Mouse (Mus musculus) c-Kit-positive CD71-positive TER-119-positive erythroid progenitor cells, embryonic 14.5 days (primary cell): ENCODE data around the gene Ptprn2.
A peak's percentile ranks its signal among the peaks of the same experiment; 100 is the strongest.

ENCODE experiments used
- DNase-seq: peaks from one replicate; pipeline ENCODE4 v3.0.0-alpha.2; 2013; ENCODE audit warnings: low spot score

The Ptprn2 gene

DNA sequence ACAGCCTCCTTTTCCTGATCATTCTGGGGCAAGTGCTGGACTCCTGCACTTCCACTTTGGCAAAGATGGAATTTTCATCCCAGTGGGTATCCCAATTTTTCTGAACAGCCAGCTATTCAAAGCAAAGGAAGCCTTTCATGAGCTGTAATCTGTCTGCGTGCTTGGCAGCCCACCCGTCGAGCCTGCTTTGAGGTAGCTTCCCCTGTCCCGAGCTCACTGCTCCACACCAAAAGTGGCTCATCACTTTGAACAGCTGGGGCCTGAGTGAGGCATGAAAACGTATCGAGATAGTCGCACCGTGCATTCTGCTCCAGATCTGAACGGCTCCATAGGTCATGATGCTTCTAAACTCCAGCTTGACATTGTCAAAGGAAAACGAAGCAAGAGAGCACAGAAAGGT lies 503.6 kb downstream of the Ptprn2 start:
- no peak for DNase-seq

DNA sequence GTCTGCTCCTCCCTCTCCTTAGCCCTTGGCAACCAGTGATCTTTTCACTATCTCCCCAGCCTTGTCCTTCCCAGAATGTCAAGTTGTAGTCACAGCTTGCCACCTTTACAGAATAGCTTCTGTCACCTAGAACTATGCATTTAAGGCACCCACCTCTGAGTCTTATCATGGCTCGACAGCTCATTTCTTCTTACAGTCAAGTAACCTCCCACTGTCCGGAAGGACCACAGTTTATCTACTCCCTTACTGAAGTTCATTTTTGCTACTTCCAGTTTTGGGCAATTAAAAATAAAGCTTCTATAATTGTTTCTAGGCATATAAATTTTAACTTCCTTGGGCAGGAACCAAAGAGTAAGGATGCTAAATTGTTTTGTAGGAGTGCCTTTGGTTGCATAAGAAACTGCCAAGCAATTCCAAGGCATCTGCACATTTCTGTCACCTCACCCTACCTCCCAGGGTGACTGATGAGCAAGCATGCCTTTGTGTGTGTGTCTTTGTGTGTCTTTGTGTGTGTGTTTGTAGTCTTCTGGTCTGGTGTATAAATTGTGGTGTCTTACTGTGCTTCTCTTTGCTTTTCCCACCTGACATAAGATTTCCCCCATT lies 516.1 kb downstream of the Ptprn2 start:
- no peak for DNase-seq

DNA sequence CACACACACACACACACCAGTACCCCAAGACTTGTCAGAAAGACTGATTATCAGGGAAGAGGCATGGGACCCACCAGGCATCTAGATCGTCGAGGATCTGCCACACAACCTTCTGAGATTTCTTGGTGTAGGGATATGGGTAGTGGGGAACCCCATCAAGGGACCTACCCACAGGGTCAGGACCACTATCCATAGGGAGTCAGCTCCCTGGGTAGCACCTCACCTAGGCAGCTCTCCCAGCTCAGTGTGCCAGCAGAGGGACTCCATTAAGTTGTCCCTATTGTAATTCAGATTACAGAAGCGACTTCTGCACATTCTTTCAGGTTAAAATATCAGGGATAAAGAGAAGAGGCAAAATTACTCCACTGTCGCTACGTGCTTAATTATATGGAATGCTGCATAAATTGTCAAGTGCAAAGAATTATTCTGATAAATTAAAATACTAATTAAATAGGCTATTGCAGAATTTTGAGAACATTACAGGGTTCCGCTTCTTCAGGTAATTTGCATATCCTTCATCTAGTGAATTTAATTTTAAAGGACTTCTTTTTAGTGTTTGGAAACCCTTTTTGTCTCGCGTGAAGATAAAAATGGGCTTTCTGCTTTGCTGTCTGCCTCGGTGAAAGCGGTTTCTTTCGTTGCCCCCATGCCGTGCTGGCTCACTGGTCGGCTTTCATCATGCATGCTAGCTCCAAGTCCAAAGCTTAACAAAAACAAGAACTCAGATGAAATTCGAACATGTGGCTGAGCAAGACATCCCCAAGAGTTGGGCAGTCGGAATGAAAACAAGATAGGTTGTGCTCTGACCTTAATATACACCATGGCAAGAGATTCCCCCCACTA lies 531.5 kb downstream of the Ptprn2 start:
- no peak for DNase-seq

DNA sequence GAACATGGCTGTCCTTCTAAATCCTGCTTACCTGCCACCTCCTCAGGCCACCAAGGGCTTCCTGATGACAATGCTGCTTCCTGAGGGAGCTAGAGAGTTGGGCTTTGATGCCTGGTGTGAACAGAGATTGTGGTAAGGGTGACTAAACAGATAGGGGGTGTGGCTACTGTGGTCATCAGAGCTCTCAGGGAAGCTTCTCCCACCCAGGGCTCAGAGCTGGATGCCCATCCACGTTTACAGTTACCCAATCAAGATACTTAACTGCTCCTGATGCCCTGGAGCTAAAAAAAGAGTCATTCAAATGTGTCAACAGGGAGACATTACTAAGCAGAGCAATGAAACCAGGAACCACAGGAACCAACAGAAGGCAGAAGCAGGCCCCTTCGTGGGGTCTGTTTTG lies 532.4 kb downstream of the Ptprn2 start:
- DNase-seq = no peak

DNA sequence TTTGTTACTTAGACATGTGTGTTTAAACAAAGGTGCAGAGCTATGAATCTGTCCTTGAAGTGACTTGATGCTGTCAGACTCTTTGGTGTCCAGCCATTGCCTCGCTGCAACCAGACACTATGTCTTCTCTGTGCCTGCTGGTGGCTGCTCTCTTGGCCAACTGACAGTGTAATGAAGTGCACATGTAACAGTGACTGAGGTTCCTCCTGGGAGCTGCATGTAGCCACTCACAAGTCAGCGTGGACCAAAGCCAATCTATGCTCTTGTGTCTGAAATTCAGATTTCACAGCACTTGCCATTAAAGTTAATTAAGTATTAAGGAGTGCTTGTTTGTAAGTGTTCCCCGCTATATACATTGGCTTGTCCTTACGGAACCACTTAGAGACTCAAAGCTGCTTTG lies 537.7 kb downstream of the Ptprn2 start:
- no peak for DNase-seq

DNA sequence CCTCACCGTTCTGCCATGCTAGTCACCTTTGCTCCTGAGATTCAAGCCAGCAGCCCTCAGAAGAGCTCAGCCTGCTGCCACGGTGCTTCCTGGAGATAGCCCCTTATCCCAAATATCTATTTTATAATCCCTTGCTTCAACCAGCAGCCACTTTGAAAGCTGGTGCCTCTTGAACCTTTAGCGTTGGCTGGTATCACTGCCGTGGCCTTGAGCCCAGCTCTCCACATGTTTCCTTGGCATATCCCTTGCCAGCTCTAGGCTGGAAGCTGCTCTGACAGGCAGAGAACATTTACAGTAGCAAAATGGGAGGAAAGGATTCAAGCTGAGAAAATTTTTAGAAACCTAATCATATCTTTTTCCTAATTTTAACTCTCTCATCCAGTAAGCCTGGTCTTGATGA lies 539.4 kb downstream of the Ptprn2 start:
- DNase-seq = no peak

DNA sequence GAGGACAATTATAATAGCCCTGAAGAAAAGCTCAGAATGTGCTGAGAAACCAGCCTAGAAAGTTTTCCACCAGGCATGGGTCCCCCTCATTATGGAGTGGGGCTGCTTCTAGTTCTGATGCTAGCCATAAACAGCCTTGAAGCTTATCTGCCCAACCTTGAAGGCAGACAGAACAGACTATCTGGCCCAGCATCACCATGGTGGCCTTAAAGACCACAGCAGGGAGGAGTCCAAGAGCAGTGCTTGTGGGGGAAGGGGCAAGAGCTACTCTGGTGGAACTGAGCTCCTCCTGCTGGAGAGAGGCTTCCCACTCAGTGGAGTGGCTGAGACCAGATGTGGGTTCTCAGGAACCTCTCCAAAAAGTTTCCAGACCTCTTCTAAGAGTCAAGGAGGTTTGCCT lies 540.2 kb downstream of the Ptprn2 start:
- DNase-seq = no peak

DNA sequence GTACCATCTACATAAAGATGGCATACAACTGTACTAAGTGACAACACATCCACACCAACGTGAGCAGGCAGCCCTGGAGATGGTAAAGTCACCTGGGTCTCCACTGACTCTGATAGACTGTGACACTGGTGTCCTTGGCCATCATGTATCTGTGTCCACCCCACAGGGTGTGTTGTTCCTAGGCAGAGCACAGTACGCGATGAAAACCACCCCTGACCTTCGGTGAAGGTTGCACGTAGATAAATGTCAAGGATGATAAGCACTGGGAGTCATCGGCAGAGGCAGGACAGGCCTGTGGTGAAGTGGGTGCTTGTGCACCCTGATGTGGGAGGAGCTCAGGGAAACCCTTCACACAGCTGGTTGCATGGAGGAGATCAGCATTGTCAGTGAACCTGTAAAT lies 541.8 kb downstream of the Ptprn2 start:
- DNase-seq = no peak

DNA sequence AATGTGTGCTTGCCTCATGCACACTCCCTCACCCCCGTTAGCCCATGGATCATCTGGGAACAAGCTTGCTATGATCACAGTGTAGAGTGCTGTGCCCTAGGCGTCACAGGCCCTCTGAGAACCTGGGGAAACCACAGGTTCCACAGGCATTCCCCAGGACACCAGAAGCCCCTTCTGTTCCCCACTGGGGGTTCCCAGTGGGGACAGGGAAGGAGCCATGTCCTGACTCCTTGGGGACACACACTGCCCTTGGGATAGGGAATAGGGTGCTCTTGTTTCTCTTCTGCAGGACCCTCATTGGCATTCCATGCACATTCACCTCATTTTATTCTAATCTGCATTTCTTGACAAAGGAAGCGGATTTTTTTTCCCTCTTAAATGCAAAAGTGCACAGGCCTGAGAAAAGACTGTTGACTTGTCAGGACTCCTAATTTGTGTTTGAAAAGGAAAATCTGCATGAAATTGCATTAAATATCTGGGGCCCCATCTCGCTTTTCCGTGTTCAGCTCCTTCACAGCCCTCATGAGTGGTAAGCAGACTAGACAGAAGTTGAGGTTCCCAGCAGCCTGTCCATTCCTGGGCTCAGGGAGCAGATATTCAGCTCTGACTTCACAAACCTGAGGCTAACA lies 542.9 kb downstream of the Ptprn2 start:
- no peak for DNase-seq

DNA sequence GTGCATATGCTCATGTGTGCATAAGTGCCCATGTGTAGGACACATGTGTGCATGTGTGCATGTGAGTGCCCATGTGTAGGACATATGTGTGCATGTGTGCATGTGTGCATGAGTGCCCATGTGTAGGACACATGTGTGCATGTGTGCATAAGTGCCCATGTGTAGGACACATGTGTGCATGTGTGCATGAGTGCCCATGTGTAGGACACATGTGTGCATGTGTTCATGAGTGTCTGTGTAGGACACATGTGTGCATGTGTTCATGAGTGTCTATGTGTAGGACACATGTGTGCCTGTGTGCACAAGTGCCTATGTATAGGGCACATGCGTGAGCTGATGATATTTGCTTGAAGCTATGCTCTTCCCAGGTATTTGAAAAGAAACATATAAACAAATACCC lies 547.7 kb downstream of the Ptprn2 start:
- DNase-seq = no peak

DNA sequence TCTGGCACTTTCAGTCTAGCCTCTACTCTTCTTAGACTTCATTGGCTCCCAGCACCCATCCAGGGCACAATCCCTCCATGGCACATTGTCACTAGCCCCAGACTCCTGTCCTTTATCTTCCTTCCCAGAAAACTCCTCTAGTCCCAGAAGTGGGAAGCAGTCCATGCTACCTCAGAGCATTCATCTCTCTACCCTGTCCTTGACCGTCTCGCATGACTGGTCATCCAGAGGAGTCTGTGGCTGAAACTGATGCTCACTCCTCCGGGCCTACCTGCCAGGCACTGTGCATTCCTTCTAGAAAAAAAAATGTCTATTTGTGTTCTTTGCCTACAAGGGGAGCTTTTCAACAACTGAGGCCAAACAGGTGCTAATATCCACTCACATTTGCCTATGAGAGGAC lies 549.0 kb downstream of the Ptprn2 start:
- DNase-seq = no peak

DNA sequence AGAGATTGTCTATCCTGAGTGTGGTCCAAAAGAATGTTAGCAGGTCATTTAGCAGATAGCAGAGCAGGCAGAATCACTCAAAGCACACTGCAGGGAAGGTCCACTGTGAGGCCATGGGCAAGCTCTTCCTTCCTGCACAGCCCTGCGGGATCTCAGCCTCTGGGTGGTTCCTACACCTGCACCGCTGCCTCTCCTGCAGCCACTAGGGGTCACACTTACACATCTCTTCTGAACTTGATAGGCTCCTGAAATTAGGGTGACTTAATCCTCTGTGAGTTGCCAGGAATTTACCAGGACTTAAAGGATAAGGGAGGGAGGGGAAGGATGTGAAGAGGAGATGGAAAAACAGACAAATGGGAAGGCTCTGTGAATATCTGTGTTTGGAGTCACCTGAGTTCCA lies 549.7 kb downstream of the Ptprn2 start:
- peak; percentile 5 for DNase-seq

DNA sequence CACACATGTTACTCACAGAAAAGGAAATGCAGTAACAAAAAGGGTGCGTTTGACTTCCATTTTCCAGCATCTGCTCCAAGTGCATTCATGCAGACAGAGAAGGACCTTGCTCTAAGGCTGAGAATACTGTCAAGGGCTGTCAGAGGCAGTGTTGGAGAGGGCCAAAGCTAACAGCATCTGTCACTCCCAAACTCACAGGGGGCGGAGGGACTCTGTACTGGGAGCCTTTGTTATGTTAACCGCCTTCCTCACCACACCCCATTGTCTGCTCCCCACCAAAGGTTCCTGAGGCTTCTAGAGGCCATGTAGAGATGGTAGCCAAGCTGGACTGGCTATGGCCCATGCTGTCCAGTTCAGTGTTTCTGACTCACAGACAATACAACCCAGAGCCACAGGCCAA lies 553.9 kb downstream of the Ptprn2 start:
- no peak for DNase-seq

DNA sequence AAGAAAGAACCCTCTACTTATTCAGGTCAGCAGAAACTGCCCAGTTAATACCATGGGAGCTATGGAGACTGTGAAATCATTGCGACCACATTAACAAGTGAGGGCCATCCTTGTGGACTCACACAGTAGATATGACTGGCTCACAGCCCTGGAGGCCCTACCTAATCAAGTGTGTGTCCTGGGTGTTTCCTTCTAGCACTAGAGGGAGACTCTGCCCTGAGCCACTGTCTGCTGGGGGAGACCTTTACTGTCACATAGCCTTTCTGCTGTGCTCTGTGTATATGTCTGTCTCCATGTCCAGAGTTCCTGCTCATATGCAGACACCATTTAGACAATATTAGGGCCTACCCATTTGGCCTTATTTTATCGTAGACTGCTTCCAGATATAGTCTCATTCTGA lies 555.9 kb downstream of the Ptprn2 start:
- DNase-seq = no peak

DNA sequence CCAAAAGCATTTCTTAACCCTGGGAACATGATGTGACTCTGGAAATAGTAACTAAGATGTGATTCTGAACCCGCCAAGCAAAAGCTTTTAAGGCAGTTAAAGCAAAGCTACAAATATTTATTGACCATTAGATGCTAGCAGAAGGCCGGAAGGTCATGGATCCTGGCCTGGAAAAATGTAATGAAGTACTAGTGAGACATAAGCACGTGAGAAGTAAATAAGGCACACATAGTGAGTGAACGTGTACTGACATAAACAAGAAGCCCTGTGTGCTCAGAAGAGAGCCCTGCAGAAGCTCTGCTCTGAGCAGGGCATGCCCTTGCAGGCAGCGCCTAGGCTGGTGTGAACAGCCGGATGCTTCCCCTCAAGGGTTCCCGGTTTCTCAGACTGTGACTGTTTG lies 557.2 kb downstream of the Ptprn2 start:
- no peak for DNase-seq

DNA sequence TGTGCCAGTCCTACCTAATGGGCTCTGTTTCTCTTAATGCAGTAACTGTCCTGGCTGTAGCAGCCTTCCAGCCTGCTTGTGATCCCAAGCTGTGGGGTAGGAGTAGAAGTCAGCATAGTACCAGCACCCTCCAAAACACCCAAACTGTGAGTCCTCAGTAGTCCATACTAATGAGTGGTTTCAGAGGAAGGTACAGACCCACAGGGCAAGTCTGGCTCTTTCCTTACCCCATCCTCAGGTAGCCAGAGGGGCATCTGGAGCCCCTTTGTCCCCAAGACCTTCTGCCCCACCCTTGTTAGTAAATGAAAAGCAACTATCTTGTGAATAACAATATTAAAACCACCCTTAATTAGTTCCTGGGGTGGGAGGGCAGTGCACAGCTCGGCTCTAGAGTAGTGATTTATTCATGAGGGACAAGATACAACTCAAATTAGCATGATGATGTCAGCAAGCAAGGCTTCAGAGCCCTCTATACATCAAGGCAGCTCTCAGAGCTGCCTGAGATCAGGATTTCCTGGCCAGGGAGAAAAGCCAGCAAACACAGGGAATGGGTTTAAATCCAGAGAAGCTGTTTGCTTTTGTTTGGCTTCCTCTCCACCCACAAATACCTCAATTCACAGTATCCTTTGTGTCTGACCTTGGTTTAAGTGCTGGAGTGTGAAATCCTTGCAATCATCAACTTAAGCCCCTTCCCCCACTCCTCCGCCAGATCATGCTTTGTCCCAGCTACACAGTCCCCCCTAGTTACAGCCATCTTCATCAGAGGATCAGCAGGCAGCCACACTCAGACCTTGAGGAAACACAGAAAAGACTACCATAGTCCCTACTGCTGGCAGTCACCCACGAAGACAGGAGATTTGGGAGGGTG lies 562.1 kb downstream of the Ptprn2 start:
- no peak for DNase-seq

DNA sequence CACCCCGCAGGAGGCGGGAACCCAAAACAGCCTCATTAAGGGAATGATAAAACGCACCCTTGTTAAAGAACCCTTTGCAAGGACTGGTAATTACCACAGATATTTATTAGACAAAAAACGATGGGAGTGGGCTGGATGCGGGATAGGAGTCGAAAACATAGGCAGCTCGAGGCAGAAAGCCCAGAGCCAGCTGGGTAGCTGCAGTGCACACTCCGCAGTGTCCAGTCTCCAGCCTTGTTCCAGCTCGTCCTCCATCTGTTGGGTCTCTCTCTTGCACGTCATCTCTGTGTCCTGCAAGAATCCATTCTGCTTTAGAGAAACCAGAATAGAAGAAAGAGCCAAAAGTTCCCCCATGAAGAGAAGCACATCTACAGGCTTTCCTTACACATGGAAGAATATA lies 564.3 kb downstream of the Ptprn2 start:
- DNase-seq = no peak

DNA sequence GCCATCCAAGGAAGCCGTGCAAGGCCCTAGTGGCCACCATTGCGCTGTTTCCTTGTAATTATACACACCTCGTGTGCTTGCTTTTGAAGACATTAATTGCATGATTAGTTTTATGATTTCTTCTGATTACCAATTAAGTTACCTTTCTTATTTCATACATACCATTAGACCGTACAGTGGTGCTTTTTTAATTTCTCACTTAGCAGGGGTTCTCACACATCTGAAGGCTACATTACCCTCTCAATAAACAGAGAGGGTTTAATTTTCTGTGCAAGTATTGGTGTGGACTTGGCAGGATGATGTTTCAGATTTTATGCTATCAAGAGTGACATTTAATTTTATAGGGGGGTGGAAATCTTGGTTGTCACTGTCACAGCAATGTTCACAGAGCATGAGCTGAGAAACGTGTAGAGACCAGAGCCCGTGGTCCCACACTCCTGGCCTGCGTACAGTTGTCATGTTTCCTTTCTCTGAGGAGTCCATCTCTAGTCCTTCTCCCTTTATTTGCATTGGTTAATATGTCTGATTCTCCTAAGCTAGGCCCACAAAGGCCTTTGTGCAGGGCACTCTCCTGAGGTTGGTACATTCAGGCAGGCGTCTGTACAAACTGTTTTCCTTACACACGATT lies 567.8 kb downstream of the Ptprn2 start:
- no peak for DNase-seq

DNA sequence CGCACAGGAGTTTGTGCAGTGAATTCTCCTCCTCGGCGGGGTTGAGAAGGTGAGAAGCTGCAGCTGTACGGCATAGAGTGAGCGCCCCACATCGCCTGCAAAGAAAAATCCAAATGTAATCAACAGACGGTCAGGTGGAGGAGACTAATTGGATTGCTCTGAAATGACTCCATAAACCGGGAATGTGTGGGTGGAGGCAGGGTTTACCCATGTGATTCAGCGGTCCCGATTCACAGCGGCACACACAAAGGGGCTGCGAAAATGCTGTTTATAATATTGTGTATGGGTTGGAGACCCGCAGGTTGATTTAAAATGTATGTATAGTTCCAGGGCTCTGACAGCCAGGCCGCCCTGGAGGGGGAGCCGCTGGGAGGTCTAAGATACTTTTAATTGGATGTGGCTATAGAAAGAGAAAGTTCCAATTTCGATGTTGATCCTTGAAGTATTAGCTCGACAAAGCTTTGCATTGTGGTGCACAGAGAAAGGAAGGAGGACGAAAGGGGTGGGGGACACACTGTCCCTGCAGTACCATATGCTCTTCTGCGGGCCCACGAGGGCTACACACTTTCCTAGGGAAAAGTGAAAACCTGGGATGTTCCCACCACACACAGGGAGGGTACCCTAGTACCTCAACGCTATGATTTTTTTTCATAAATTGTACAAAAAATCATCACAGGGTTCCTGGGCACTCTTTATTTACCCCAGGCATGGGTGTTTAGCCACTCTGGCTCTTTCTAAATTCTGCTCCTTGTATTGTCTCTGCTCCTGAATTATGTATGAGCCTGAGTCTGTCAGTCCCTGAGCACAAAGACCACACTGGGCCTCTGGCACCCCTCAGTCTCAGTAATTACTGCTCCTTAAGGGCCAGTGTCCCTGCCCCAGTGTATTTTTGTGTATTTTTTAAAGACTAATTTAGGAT lies 568.6 kb downstream of the Ptprn2 start:
- no peak for DNase-seq

DNA sequence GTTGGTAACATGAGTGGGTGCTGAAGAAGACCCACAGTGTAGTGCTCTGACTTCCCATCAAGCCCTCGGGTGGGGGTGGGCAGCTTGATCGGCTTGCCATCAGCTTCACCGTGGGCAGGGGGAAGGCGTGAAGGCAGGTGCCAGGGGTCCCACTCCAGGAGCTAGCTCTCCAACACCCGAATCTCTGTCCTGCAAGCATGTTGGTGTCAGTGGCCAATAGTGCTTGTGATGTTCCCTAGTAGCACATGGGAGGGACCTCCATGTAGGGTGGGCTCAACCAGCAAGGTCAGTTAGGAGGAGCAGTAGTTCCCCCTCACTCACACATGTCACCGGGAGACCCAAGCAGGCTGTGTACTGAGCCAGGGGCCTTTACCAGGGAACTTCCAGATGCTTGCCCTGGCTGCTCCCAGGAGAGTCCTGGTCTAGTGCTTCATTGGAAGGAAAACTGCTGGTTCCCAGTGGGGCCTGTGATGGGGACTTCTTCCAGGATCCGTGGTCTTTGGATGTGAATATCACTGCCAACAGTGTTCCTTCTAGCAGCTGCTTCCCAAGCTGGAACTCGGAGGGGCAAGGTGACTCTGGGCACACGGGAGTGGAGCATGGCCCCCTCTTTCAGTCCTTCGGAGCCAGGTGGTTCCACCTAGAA lies 569.5 kb downstream of the Ptprn2 start:
- DNase-seq = no peak
